Mouse (Mus musculus): ENCODE data around the gene Rcor3. TPM values are rescaled to one million over a fixed set of nuclear protein-coding genes. Genes with fewer than 3 reads are reported as not detected.

Rcor3 gene
- polyA plus RNA-seq (2016; fragmentation: Nextera tagmentation; extraction: Ambion mirVana) = 19.2 and 20.1 TPM in 2 replicates

GRCm38 (mm10) chr1:192137926-192138910 is at the start of gene Rcor3:
Rcor3 (minus strand) TSS chr1:192138062.
- ATAC-seq (ENCODE audit: low FRiP score) = peak; percentile 91
- under 1% methylated on average over 68 of the region's 88 CpGs for WGBS

GRCm38 (mm10) chr1:192181696-192182257 is 43.9 kb upstream of the Rcor3 start:
- H3K36me3 ChIP-seq (replicated peaks) = no peaks in the 10 kb centered on the region
- WGBS = 84% methylated on average over 4 of the region's 4 CpGs
- H3K4me3 ChIP-seq (replicated peaks) = no peak overlapping the region
- ATAC-seq (ENCODE audit: low FRiP score) = no peak
- H3K27ac ChIP-seq = no peak overlapping the region
- no peaks in the 10 kb centered on the region for H3K27me3 ChIP-seq
- H3K4me1 ChIP-seq = no peaks in the 10 kb centered on the region
- H3K9ac ChIP-seq = no peak overlapping the region
- no peak overlapping the region for H3K4me2 ChIP-seq
- H3K9me3 ChIP-seq = no peaks in the 10 kb centered on the region

More at GRCm38 (mm10) chr1:192137926-192138910, at the start of gene Rcor3:
- Histone ChIP-seq H3K4me3 (replicated peaks) (peak within 1 kb of the TSS; percentile 59), H3K4me1 (peaks cover 17% of the 10 kb centered on the region), H3K27me3 (no peaks in the 10 kb centered on the region), H3K9ac (peak within 1 kb of the TSS; percentile 90), H3K36me3 (replicated peaks) (no peaks in the 10 kb centered on the region), H3K9me3 (no peaks in the 10 kb centered on the region), H3K27ac (peak within 1 kb of the TSS; percentile 97), H3K4me2 (peak within 1 kb of the TSS; percentile 96)

GRCm38 (mm10) chr1:192179877-192180276 is 42.0 kb upstream of the Rcor3 start:
- H3K9me3 ChIP-seq = no peaks in the 10 kb centered on the region
- H3K4me2 ChIP-seq = no peak overlapping the region
- no peaks in the 10 kb centered on the region for H3K4me1 ChIP-seq
- H3K4me3 ChIP-seq (replicated peaks) = no peak overlapping the region
- 80% methylated on average over 3 of the region's 3 CpGs for WGBS
- H3K27ac ChIP-seq = no peak overlapping the region
- H3K27me3 ChIP-seq = no peaks in the 10 kb centered on the region
- no peak overlapping the region for H3K9ac ChIP-seq
- no peak for ATAC-seq (ENCODE audit: low FRiP score)
- H3K36me3 ChIP-seq (replicated peaks) = no peaks in the 10 kb centered on the region

- H3K9ac ChIP-seq = no peak overlapping the region
- 89% methylated on average over 3 of the region's 3 CpGs for WGBS
- no peak overlapping the region for H3K4me2 ChIP-seq
- H3K9me3 ChIP-seq = no peaks in the 10 kb centered on the region
- no peaks in the 10 kb centered on the region for H3K27me3 ChIP-seq
- no peak overlapping the region for H3K4me3 ChIP-seq (replicated peaks)
- H3K4me1 ChIP-seq = no peaks in the 10 kb centered on the region; the same call in 1 of the 2 replicates
- no peak overlapping the region for H3K27ac ChIP-seq
- H3K36me3 ChIP-seq (replicated peaks) = no peaks in the 10 kb centered on the region
- ATAC-seq (ENCODE audit: low FRiP score) = no peak
These were observed 33.6 kb upstream of the Rcor3 start for GRCm38 (mm10) chr1:192171477-192171876.

GRCm38 (mm10) chr1:192151179-192151578 is 13.3 kb upstream of the Rcor3 start:
- H3K4me2 ChIP-seq = no peak overlapping the region
- H3K9me3 ChIP-seq = no peaks in the 10 kb centered on the region
- H3K27me3 ChIP-seq = no peaks in the 10 kb centered on the region
- no peaks in the 10 kb centered on the region for H3K4me1 ChIP-seq
- H3K27ac ChIP-seq = no peak overlapping the region
- no peak overlapping the region for H3K9ac ChIP-seq
- ATAC-seq (ENCODE audit: low FRiP score) = no peak
- no peaks in the 10 kb centered on the region for H3K36me3 ChIP-seq (replicated peaks)
- H3K4me3 ChIP-seq (replicated peaks) = no peak overlapping the region
- WGBS = 93% methylated on average over 4 of the region's 4 CpGs

GRCm38 (mm10) chr1:192140313-192140712 is 2.5 kb upstream of the Rcor3 start:
- H3K36me3 ChIP-seq (replicated peaks) = no peaks in the 10 kb centered on the region
- H3K27me3 ChIP-seq = no peaks in the 10 kb centered on the region
- no peak overlapping the region for H3K4me2 ChIP-seq
- 88% methylated on average over 2 of the region's 2 CpGs for WGBS
- peaks cover 17% of the 10 kb centered on the region for H3K4me1 ChIP-seq
- H3K9me3 ChIP-seq = no peaks in the 10 kb centered on the region
- no peak overlapping the region for H3K27ac ChIP-seq
- ATAC-seq (ENCODE audit: low FRiP score) = no peak
- H3K9ac ChIP-seq = no peak overlapping the region
- no peak overlapping the region for H3K4me3 ChIP-seq (replicated peaks)

GRCm38 (mm10) chr1:192137291-192137925 is 454 bp downstream of the Rcor3 start:
- peak overlapping the region; percentile 96 for H3K4me2 ChIP-seq
- peaks cover 17% of the 10 kb centered on the region for H3K4me1 ChIP-seq
- no peaks in the 10 kb centered on the region for H3K27me3 ChIP-seq
- WGBS = 0% methylated on average over 9 of the region's 61 CpGs
- H3K36me3 ChIP-seq (replicated peaks) = no peaks in the 10 kb centered on the region
- H3K9ac ChIP-seq = peak overlapping the region; percentile 90
- H3K4me3 ChIP-seq (replicated peaks) = peak overlapping the region; percentile 59
- H3K27ac ChIP-seq = peak overlapping the region; percentile 97
- no peak; the same call in 1 of the 2 replicates for ATAC-seq (ENCODE audit: low FRiP score)
- H3K9me3 ChIP-seq = no peaks in the 10 kb centered on the region

- H3K4me3 ChIP-seq (replicated peaks) = peak overlapping the region; percentile 59
- peak overlapping the region; percentile 97 for H3K27ac ChIP-seq
- H3K4me1 ChIP-seq = peaks cover 17% of the 10 kb centered on the region
- no peaks in the 10 kb centered on the region for H3K27me3 ChIP-seq
- H3K4me2 ChIP-seq = peak overlapping the region; percentile 96
- H3K36me3 ChIP-seq (replicated peaks) = no peaks in the 10 kb centered on the region
- WGBS = under 1% methylated on average over 53 of the region's 55 CpGs
- no peaks in the 10 kb centered on the region for H3K9me3 ChIP-seq
- peak overlapping the region; percentile 90 for H3K9ac ChIP-seq
- peak; percentile 83 for ATAC-seq (ENCODE audit: low FRiP score)
These were observed 1.1 kb downstream of the Rcor3 start for GRCm38 (mm10) chr1:192136561-192137290.

GRCm38 (mm10) chr1:192130202-192130601 is 7.7 kb downstream of the Rcor3 start:
- peaks cover 12% of the 10 kb centered on the region; the same call in 1 of the 2 replicates for H3K36me3 ChIP-seq (replicated peaks)
- H3K4me1 ChIP-seq = no peaks in the 10 kb centered on the region
- no peak overlapping the region for H3K4me3 ChIP-seq (replicated peaks)
- no peak overlapping the region for H3K4me2 ChIP-seq
- WGBS = 95% methylated on average over 1 of the region's 1 CpGs
- no peaks in the 10 kb centered on the region for H3K27me3 ChIP-seq
- H3K9me3 ChIP-seq = no peaks in the 10 kb centered on the region
- H3K9ac ChIP-seq = no peak overlapping the region
- no peak for ATAC-seq (ENCODE audit: low FRiP score)
- H3K27ac ChIP-seq = no peak overlapping the region

- Histone ChIP-seq H3K4me2 (no peak overlapping the region), H3K9me3 (no peaks in the 10 kb centered on the region), H3K27me3 (no peaks in the 10 kb centered on the region), H3K36me3 (replicated peaks) (peaks cover 20% of the 10 kb centered on the region), H3K4me3 (replicated peaks) (no peak overlapping the region), H3K27ac (no peak overlapping the region), H3K9ac (no peak overlapping the region), H3K4me1 (no peaks in the 10 kb centered on the region)
- ATAC-seq (ENCODE audit: low FRiP score) = no peak
- WGBS = 95% methylated on average over 8 of the region's 8 CpGs
These were observed 9.5 kb downstream of the Rcor3 start for GRCm38 (mm10) chr1:192128343-192128742.

GRCm38 (mm10) chr1:192125761-192126160 is 12.1 kb downstream of the Rcor3 start:
- Histone ChIP-seq H3K4me2 (no peak overlapping the region), H3K27ac (no peak overlapping the region), H3K4me1 (no peaks in the 10 kb centered on the region), H3K27me3 (no peaks in the 10 kb centered on the region), H3K9me3 (no peaks in the 10 kb centered on the region), H3K9ac (no peak overlapping the region), H3K4me3 (replicated peaks) (no peak overlapping the region), H3K36me3 (replicated peaks) (peaks cover 40% of the 10 kb centered on the region)
- WGBS = 90% methylated on average over 6 of the region's 6 CpGs
- ATAC-seq (ENCODE audit: low FRiP score) = no peak

- Histone ChIP-seq H3K36me3 (replicated peaks) (peaks cover 54% of the 10 kb centered on the region), H3K4me3 (replicated peaks) (no peak overlapping the region), H3K4me1 (no peaks in the 10 kb centered on the region), H3K4me2 (no peak overlapping the region), H3K9me3 (no peaks in the 10 kb centered on the region), H3K9ac (no peak overlapping the region), H3K27me3 (no peaks in the 10 kb centered on the region), H3K27ac (no peak overlapping the region)
- ATAC-seq (ENCODE audit: low FRiP score) = no peak
- WGBS = 94% methylated on average over 6 of the region's 6 CpGs
These were observed 21.6 kb downstream of the Rcor3 start for GRCm38 (mm10) chr1:192116262-192116661.
